Mouse (Mus musculus) bone marrow, adult 2 months (tissue): Measurements from ENCODE around the gene Olfr1311.

ENCODE experiments used
- CTCF ChIP-seq: fragments of 200-500 bp; IDR thresholded peaks from 2 replicates; pipeline ENCODE4 v1.5.1; 2011; ENCODE audit warnings: low read length, control low read depth; ENCODE audit not compliant: control insufficient read depth, insufficient read depth
- POLR2A ChIP-seq: fragments of 200-500 bp; IDR thresholded peaks from 2 replicates; pipeline ENCODE4 v1.6.1; 2011; ENCODE audit warnings: low read depth, mild to moderate bottlenecking, control low read depth, low read length, borderline replicate concordance; ENCODE audit not compliant: control insufficient read depth

- TF ChIP-seq CTCF (no peak), POLR2A (no peak)
Measured at GRCm38 (mm10) chr2:112012608-112013007, 11.6 kb downstream of the Olfr1311 start, which contains the start of gene Olfr1310.
